Mouse (Mus musculus): ENCODE data around the gene Ahrr. TPM values are rescaled to one million over a fixed set of nuclear protein-coding genes. Genes with fewer than 3 reads are reported as not detected.

The Ahrr gene
- polyA plus RNA-seq, 1 experiment from 2014 or later: 1.4 TPM

DNA sequence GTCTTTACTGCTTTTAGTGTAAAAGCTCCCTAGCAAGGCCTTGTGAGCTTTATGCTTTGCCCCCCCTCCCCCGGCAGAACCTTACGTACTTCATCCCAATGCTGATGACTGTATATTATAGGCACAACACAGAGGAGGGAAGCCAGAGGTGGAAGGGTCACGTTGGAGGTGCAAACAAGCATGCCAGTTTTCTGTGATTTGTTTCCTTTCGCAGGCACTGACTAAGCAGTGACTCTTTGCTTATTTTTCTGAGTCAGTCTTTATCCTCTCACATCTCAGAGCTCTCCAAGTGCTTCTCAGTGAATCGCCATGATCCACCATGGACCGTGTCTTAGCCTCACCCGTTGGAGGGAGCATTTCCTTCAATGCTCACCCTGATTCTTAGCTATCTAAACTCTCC, 4.2 kb upstream of the Ahrr start:
- 82% methylated on average over 7 of the region's 7 CpGs for WGBS
- H3K9me3 ChIP-seq: no peaks in the 10 kb centered on the region
- H3K36me3 ChIP-seq (replicated peaks): no peaks in the 10 kb centered on the region
- ATAC-seq (ENCODE audit: low FRiP score): no peak
- H3K27ac ChIP-seq: no peak overlapping the region
- H3K9ac ChIP-seq: no peak overlapping the region
- peaks cover 4% of the 10 kb centered on the region for H3K4me1 ChIP-seq
- no peak overlapping the region for H3K4me3 ChIP-seq (replicated peaks)
- no peak overlapping the region for H3K4me2 ChIP-seq
- peaks cover 13% of the 10 kb centered on the region for H3K27me3 ChIP-seq

DNA sequence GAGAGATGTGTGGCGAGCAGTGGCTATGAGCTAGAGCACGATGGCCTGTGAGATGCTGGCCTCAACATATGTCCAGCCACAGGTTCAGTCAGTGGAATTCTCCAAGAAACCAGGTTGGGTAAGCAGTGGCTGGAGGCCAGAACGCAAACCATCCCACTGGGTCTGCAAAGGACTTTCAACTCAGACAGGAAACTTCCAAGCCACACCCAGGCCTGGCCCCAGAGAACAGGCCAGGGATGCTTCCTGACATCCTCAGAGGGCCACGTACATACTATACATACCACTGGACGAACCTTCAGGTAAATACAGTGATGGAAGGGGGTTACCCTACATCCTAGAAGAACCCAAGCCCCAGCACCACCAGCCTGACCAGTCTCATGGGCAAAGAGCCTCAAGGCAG, 2.5 kb downstream of the Ahrr start:
- Histone ChIP-seq H3K4me1 (peaks cover 4% of the 10 kb centered on the region), H3K36me3 (replicated peaks) (no peaks in the 10 kb centered on the region), H3K9ac (no peak overlapping the region), H3K4me2 (no peak overlapping the region), H3K27ac (no peak overlapping the region), H3K4me3 (replicated peaks) (no peak overlapping the region), H3K9me3 (no peaks in the 10 kb centered on the region), H3K27me3 (peaks cover 15% of the 10 kb centered on the region)
- ATAC-seq (ENCODE audit: low FRiP score): no peak
- 87% methylated on average over 5 of the region's 5 CpGs for WGBS

DNA sequence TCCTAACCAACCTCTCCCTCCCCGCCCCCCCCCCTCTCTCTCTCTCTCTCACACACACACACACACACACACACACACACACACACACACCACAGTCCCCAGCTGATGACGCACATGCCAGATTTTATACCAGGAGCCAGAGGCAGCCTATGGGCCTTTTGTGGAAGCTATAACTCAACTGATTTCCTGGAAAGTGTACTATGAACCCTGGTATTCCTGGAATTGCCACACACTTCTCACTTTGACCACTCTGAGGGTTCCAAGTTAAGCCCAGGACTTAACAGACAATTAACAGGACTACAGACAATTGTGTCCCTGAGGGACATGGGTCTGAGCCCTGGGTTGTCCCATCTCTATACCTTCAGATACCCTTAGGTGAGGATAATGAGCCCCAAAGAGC, 9.8 kb downstream of the Ahrr start:
- Histone ChIP-seq H3K4me1 (no peaks in the 10 kb centered on the region), H3K4me2 (no peak overlapping the region), H3K9me3 (no peaks in the 10 kb centered on the region), H3K27me3 (0 out of 2 replicates have a peak, but pooled peaks cover 4% of the 10 kb centered on the region), H3K9ac (no peak overlapping the region), H3K27ac (no peak overlapping the region), H3K36me3 (replicated peaks) (no peaks in the 10 kb centered on the region), H3K4me3 (replicated peaks) (no peak overlapping the region)
- WGBS: 82% methylated on average over 1 of the region's 2 CpGs
- no peak for ATAC-seq (ENCODE audit: low FRiP score)

DNA sequence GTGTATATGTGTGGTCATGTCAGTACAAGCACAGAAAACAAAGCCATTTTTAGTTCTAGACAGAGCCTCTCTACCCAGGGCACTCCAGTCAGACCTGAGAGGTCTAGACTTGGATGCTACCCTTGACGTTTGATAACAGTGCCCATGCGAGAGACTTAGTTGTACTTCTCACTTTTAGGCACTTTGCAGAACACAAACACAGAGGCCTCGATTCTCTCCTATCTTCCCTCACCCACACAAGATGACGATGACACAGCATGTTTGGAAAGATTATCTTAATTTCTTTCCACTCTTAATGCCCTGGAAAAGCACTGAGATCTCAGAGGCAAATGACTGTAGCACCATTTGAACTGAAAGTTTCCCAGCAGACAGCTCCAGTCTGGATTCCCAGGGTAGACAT, 16.4 kb downstream of the Ahrr start:
- Histone ChIP-seq H3K36me3 (replicated peaks) (no peaks in the 10 kb centered on the region), H3K4me1 (no peaks in the 10 kb centered on the region), H3K27me3 (no peaks in the 10 kb centered on the region), H3K4me3 (replicated peaks) (no peak overlapping the region), H3K9me3 (no peaks in the 10 kb centered on the region), H3K9ac (no peak overlapping the region), H3K27ac (no peak overlapping the region), H3K4me2 (no peak overlapping the region)
- no peak for ATAC-seq (ENCODE audit: low FRiP score)
- WGBS: 87% methylated on average over 4 of the region's 4 CpGs

DNA sequence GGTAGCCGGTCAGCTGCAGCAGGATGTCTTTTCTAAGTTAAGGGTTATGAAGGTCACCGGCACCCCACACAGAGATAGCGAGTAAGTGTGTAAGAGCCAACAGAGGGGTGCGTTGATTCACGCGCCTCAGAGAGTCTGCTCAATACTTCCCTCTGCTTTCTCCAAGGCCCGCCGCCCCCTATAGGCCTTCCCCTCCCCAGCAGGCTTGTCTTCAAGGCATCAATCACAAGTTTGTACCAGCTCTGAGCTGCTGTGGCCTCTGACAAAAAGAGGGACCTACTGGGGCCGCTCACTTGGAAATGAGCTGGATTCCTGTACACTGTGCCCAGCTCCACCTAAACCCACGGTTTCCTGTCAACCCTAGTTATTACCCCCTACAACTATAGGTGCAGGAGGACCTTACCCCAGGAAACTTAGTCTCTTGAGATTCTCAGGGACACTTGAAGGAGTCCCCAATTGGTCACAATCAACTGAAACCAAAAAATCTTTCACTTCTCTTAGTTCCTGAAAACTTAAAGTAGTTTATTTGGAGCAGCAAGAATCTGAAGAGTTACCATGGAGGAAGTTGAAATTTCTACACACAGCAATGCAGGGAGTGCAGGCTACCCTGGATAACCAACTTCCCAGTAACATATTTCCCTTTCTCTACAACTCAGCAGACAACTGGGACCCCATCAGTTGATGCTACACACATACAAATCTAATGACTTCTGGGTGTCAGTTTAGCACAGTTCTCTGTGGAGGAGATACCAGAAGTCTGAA, 31.7 kb downstream of the Ahrr start:
- Histone ChIP-seq H3K4me2 (peak overlapping the region; percentile 90), H3K9ac (peak overlapping the region; percentile 78), H3K27ac (no peak overlapping the region), H3K4me3 (replicated peaks) (peak overlapping the region; percentile 51), H3K4me1 (peaks cover 7% of the 10 kb centered on the region), H3K9me3 (no peaks in the 10 kb centered on the region), H3K27me3 (no peaks in the 10 kb centered on the region), H3K36me3 (replicated peaks) (no peaks in the 10 kb centered on the region)
- WGBS: 4% methylated on average over 10 of the region's 10 CpGs
- ATAC-seq (ENCODE audit: low FRiP score): peak; percentile 94

DNA sequence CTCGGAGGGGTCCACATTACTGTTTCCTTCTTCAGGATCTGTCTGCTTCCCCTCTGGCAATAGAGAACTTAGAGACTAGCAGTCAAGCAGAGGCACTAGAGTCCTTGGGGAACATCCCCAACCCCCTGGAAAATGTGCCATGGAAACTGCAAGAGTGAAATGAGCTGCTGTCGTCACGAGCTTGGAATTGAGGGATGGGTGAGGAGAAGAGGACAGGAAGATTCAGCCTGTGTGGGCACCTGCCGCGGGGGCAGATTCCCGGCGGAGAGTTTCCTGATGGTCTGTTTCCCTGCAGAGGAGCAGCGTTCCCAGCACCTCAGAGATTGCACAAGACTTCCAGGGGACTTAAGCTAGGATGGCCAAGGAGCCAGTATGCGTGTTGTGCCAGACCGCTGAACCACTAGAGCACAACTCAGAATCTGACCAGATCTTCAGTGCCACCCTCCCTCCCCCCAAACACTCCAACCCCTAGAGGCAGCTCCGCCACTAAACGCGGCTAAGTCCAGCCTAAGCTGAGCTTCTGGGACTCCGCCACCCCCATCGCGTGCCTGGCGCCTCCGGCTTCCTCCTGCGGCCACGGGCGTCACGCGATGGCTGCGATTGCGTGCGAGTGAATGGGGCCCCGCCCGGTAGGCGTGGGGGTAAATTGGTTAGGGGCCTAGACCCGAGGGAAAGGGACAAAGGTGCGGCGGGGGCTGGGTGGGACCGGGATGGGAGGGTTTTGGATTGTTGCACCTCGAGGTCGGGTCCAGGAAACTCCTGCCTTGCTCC, 32.5 kb downstream of the Ahrr start:
- WGBS: 4% methylated on average over 35 of the region's 35 CpGs
- H3K27ac ChIP-seq: no peak overlapping the region
- ATAC-seq (ENCODE audit: low FRiP score): peak; percentile 79
- H3K9ac ChIP-seq: peak overlapping the region; percentile 78
- H3K4me1 ChIP-seq: peaks cover 7% of the 10 kb centered on the region
- no peaks in the 10 kb centered on the region for H3K9me3 ChIP-seq
- no peaks in the 10 kb centered on the region for H3K36me3 ChIP-seq (replicated peaks)
- H3K27me3 ChIP-seq: no peaks in the 10 kb centered on the region
- peak overlapping the region; percentile 90 for H3K4me2 ChIP-seq
- H3K4me3 ChIP-seq (replicated peaks): peak overlapping the region; percentile 51

DNA sequence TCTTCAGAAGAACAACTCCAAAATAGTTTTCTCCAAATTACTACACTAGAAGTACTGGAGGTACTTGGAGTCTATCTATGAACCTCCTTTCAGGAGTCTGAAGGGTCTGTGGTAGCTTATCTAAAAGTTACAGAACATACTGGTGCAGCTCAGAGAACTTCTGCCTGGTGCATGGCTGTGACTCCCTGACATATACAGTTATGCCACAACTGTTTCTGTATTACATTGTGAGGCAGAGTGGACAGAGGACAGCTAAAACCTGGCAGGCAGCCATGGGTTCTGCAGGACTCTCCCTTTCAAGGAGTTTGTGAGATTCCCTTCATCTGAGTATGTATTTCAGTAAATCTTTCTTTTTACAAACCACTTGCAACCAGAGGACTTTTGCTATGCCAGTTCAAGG, 45.6 kb downstream of the Ahrr start:
- Histone ChIP-seq H3K4me2 (no peak overlapping the region), H3K36me3 (replicated peaks) (no peaks in the 10 kb centered on the region), H3K9me3 (no peaks in the 10 kb centered on the region), H3K27me3 (no peaks in the 10 kb centered on the region), H3K4me1 (peaks cover 10% of the 10 kb centered on the region), H3K9ac (no peak overlapping the region), H3K27ac (no peak overlapping the region), H3K4me3 (replicated peaks) (no peak overlapping the region)
- ATAC-seq (ENCODE audit: low FRiP score): no peak

DNA sequence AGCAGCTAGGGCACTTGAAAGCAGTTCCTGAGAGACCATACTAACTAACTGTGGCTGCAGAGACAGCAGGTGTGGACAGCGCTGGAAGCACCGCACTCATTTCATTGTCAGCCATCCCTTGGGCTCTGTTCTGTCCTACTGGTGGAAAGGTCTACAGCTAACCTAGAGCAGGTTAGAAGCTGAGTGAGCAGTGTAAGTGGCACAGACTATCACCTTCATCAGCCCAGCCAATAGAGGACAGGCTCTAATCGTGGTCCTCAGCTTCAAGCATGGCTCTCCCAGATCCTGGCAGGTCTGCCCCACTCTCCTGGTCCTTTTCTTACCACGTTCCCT, 46.3 kb downstream of the Ahrr start:
- Histone ChIP-seq H3K4me2 (peak overlapping the region; percentile 37), H3K9ac (no peak overlapping the region), H3K9me3 (no peaks in the 10 kb centered on the region), H3K27me3 (no peaks in the 10 kb centered on the region), H3K4me3 (replicated peaks) (no peak overlapping the region), H3K4me1 (peaks cover 10% of the 10 kb centered on the region), H3K36me3 (replicated peaks) (no peaks in the 10 kb centered on the region), H3K27ac (no peak overlapping the region)
- ATAC-seq (ENCODE audit: low FRiP score): peak; percentile 58
- 69% methylated on average over 4 of the region's 4 CpGs for WGBS

DNA sequence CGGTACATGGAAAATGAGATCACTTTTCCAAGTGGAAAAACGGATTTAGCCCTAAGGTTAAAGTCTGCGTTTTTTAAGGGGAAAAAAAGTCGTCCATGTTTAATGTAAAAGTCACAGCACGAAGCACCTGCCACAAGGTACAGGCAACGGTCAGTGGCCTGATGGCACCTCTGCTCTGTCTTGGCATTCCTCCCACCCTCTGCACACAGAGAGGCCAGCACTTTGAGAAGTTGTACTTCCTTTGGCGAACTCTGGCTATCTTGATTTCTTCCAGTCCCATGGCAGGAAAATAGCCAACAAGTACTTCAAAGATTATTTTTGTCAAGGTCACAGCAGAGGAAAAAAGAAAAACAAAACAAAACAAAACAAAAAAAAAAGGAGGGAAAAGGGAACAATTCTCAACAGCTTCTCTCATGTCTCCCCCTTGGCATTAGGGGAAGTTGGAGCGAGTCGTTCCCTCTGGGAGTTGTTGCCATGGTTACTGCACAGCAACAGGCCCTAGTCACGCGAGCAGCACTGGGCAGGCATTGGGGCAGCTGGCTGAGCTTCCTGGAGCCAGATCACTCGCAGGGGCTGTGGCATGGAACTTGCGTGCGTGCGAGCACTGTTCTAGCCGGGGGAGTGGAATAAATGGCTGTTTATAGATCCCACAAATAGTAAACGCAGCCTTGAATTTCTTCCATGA, 46.8 kb downstream of the Ahrr start:
- Histone ChIP-seq H3K4me3 (replicated peaks) (no peak overlapping the region), H3K4me2 (peak overlapping the region; percentile 37), H3K27me3 (no peaks in the 10 kb centered on the region), H3K9ac (no peak overlapping the region), H3K36me3 (replicated peaks) (no peaks in the 10 kb centered on the region), H3K27ac (no peak overlapping the region), H3K9me3 (no peaks in the 10 kb centered on the region), H3K4me1 (peaks cover 10% of the 10 kb centered on the region)
- ATAC-seq (ENCODE audit: low FRiP score): peak; percentile 97
- 31% methylated on average over 17 of the region's 17 CpGs for WGBS

DNA sequence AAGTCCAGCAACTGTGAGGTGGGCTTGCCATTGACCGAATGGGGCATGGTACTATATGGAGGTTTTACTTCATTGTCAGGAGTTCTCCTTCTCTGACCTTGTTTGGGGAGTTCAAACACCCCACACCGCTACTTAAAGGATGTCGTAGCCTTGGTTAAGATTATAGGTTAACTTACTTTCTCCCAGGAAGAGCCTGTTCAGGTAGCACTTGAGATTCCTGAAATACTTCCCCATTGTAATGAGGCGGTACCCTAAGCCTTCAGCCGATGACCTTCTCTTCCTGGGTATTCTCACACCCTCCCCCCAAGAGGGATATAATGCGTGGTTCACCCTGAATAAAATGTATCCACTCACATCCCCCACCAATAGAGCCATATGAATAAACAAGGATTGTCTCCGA, 54.6 kb downstream of the Ahrr start:
- Histone ChIP-seq H3K4me2 (no peak overlapping the region), H3K4me1 (no peaks in the 10 kb centered on the region), H3K9ac (no peak overlapping the region), H3K27ac (no peak overlapping the region), H3K4me3 (replicated peaks) (no peak overlapping the region), H3K27me3 (no peaks in the 10 kb centered on the region), H3K36me3 (replicated peaks) (no peaks in the 10 kb centered on the region), H3K9me3 (no peaks in the 10 kb centered on the region)
- WGBS: 75% methylated on average over 7 of the region's 7 CpGs
- no peak for ATAC-seq (ENCODE audit: low FRiP score)

DNA sequence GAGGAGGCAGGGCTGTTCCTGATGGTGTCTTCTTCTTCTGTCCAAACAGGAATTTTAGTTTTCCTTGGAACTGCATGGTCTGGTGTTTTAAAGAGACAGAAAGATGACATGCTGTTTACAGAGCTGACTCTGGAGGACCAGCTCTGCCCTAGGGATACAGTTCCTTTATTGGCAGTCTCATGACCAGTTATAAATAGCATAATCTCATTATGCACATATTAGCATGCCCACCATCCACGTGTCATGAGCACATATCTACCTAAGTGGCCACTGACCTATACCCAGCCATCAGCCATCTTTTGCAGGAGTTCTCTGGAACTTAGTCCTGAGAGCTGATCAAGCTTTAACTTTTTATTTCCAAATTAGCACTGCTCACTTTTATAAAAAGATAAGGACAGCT, 71.5 kb downstream of the Ahrr start:
- H3K4me1 ChIP-seq: no peaks in the 10 kb centered on the region
- ATAC-seq (ENCODE audit: low FRiP score): no peak
- H3K4me2 ChIP-seq: no peak overlapping the region
- H3K27ac ChIP-seq: no peak overlapping the region
- no peaks in the 10 kb centered on the region for H3K36me3 ChIP-seq (replicated peaks)
- no peak overlapping the region for H3K9ac ChIP-seq
- WGBS: 47% methylated on average over 1 of the region's 1 CpGs
- no peak overlapping the region for H3K4me3 ChIP-seq (replicated peaks)
- H3K27me3 ChIP-seq: no peaks in the 10 kb centered on the region
- H3K9me3 ChIP-seq: no peaks in the 10 kb centered on the region

DNA sequence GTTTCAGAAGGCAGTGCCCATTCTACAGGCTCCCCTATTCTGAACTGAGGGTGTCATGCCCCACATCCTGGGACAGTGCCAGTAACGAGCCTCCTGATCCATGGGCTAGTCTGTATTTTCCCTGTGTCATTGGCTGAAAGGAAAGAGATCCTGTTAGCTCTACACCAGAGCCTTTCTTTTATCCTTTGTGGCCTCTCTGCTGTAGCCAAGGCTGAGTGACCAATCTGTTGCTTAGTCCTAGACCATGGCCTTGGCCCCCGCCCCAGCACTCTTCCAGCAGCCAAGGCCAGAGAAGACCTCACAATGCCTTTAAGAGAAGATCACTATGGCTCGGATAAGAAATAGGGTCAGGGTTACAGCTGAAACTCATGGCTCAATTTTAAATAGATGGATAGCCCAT, 73.7 kb downstream of the Ahrr start:
- Histone ChIP-seq H3K36me3 (replicated peaks) (no peaks in the 10 kb centered on the region), H3K9me3 (no peaks in the 10 kb centered on the region), H3K4me3 (replicated peaks) (no peak overlapping the region), H3K27me3 (0 out of 2 replicates have a peak, but pooled peaks cover 3% of the 10 kb centered on the region), H3K27ac (no peak overlapping the region), H3K9ac (no peak overlapping the region), H3K4me1 (no peaks in the 10 kb centered on the region), H3K4me2 (no peak overlapping the region)
- 63% methylated on average over 3 of the region's 3 CpGs for WGBS
- no peak for ATAC-seq (ENCODE audit: low FRiP score)
